Mouse (Mus musculus): ENCODE data around the gene Gcn1l1. TPM values are rescaled to one million over a fixed set of nuclear protein-coding genes. Genes with fewer than 3 reads are reported as not detected.
A peak's percentile ranks its signal among the peaks of the same experiment; 100 is the strongest.

Gene Gcn1l1
- polyA plus RNA-seq, 1 experiment from 2014 or later: 41.7 TPM

DNA sequence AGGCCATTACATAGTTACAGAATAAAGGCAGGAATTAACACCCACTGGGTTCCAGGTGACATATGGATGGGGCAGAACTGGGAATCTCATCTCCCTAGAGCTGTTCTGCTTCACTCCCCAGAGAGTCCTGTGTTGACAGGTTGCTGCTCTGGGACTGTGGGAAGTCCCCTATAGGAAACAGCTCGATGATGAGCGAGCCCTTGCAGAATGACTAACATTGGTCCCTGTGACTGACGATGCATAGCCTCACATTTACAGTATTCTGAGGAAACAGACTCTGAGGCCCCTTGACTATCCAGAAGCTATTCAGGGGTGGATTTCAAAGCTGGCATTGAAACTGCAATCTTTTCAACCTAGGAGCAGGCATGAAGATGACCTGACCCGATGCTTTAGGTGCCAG lies 64.6 kb downstream of the Gcn1l1 start:
- ATAC-seq: no peak
- no peaks in the 10 kb centered on the region for H3K9me3 ChIP-seq (replicated peaks)
- no peaks in the 10 kb centered on the region for H3K27me3 ChIP-seq
- WGBS: 90% methylated on average over 4 of the region's 4 CpGs
- no peak overlapping the region; the same call in 1 of the 2 replicates for H3K9ac ChIP-seq
- no peak overlapping the region for H3K4me2 ChIP-seq
- peaks cover 5% of the 10 kb centered on the region; the same call in 1 of the 2 replicates for H3K36me3 ChIP-seq (ENCODE audit: poor library complexity, severe bottlenecking)
- no peak overlapping the region for H3K4me3 ChIP-seq
- peaks cover 34% of the 10 kb centered on the region for H3K4me1 ChIP-seq
- no peak overlapping the region for H3K27ac ChIP-seq

DNA sequence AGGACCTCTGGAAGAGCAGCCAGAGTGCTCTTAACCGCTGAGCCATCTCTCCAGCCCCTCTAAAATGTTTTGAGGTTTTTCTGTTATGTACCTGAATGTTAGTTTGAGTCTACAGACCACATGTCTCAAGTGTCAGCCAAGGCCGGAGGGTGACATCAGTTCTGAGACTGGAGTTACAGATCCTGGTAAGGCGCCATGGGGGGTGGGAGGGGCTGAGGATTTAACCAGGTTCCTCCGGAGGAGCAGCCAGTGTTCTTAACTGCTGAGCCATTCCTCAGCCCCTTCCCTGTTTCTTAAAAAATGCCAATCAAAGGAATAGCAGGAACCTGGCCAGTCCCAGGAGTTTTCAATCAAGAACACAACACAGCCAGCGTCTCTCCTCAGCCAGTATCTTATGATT lies 65.2 kb downstream of the Gcn1l1 start:
- Histone ChIP-seq H3K9me3 (replicated peaks) (no peaks in the 10 kb centered on the region), H3K4me1 (peaks cover 39% of the 10 kb centered on the region), H3K27me3 (no peaks in the 10 kb centered on the region), H3K9ac (no peak overlapping the region; the same call in 1 of the 2 replicates), H3K27ac (no peak overlapping the region), H3K4me3 (no peak overlapping the region), H3K36me3 (ENCODE audit: poor library complexity, severe bottlenecking) (peaks cover 5% of the 10 kb centered on the region; the same call in 1 of the 2 replicates), H3K4me2 (peak overlapping the region; percentile 86)
- WGBS: 44% methylated on average over 5 of the region's 5 CpGs
- ATAC-seq: no peak

DNA sequence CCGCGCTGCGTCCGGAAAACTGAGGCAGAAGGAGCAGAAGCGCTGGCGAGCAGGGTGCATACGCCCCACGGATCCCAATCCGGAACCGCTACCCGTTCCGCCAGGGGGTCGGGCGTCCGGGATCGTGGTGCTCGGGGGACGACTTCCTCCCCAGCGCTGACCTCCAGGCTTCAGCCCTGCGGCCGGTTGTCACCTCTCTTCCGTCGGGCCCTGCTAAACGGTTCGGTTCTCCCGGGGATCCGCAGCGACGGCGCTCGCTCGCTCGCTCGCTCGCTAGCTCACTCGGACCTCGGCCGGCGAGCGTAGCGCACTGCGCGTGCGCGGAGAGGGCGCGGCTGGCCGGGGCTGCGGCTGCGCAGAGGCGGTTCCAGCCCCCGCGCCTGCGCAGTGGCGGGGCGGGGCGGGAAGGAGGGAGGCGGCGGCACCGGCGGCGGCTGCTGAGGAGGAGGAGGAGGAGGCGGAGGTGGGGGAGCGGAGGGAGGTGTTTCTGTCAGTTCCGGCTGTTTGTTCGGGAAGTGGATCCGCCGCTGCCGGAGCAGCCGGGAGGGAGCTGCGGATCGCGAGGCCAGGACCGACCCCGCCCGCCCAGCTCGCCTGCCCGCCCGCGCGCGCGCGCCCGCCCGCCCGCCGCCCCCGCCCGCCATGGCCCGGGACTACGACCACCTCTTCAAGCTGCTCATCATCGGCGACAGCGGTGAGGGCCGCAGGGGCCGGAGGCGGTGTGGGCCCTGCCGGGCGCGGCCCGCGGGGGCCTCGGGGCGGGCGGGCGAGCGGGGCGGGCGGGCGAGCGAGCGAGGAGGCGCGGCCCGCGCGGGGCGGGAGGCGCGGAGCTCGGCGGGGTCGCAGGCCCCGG lies 66.7 kb downstream of the Gcn1l1 start, which contains the start of gene Rab35:
Gene Rab35, plus strand, starts transcription at position 404 of the 853 bp plus-strand sequence.
- Histone ChIP-seq H3K4me3 (peak within 1 kb of the TSS; percentile 86), H3K9me3 (replicated peaks) (no peaks in the 10 kb centered on the region), H3K9ac (peak within 1 kb of the TSS; percentile 83), H3K4me2 (peak within 1 kb of the TSS; percentile 86), H3K27me3 (no peaks in the 10 kb centered on the region), H3K27ac (peak within 1 kb of the TSS; percentile 85), H3K36me3 (ENCODE audit: poor library complexity, severe bottlenecking) (peaks cover 5% of the 10 kb centered on the region; the same call in 1 of the 2 replicates), H3K4me1 (peaks cover 49% of the 10 kb centered on the region)
- under 1% methylated on average over 51 of the region's 125 CpGs for WGBS
- ATAC-seq: peak; percentile 88

DNA sequence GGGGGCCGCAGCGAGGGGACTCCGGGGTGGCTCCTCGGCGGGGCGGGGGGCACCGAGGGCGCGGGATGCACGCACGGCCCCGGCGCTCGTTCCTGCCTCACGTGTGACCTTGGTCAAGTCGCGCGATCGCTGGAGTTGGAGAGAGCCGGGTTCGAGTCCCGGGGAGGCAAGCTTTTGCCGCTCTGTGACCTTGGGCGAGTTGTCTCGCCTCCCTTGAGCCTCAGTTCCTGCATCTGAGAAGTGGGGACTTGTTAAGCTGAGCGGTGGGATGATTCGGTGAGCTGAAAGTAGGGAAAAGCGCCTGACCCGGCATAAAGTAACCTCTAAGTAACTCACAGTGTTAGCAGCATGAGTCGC lies 67.3 kb downstream of the Gcn1l1 start:
- H3K4me3 ChIP-seq: peak overlapping the region; percentile 86
- H3K4me1 ChIP-seq: peaks cover 49% of the 10 kb centered on the region
- ATAC-seq: peak; percentile 11; the same call in 1 of the 2 replicates
- peak overlapping the region; percentile 86 for H3K4me2 ChIP-seq
- H3K27me3 ChIP-seq: no peaks in the 10 kb centered on the region
- H3K36me3 ChIP-seq (ENCODE audit: poor library complexity, severe bottlenecking): peaks cover 5% of the 10 kb centered on the region; the same call in 1 of the 2 replicates
- H3K9me3 ChIP-seq (replicated peaks): no peaks in the 10 kb centered on the region
- WGBS: 2% methylated on average over 27 of the region's 30 CpGs
- 0 out of 2 replicates have a peak overlapping the region, but pooled peaks have one; percentile 85 for H3K27ac ChIP-seq
- peak overlapping the region; percentile 83 for H3K9ac ChIP-seq

DNA sequence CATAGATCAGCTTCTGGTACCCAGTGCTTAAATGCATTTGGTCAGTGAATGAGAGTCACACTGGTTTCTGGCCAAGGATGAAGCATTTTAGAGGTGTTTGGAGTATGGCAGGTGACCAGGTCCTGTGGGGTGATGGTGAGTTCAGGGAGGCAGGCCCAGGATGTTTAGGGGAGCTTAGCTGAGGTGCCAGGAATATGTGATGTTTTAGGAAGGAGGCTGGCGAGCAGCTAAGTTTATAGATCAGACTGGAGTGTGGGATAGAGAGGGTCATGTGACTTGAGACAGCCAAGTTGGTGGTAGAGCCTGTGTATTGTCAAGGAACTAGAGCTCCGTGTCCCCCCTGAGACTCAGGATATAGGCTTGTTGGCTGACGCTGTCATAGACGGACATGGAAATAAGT lies 68.0 kb downstream of the Gcn1l1 start:
- H3K9ac ChIP-seq: peak overlapping the region; percentile 83
- no peaks in the 10 kb centered on the region for H3K9me3 ChIP-seq (replicated peaks)
- H3K27me3 ChIP-seq: no peaks in the 10 kb centered on the region
- peak overlapping the region; percentile 86 for H3K4me2 ChIP-seq
- H3K36me3 ChIP-seq (ENCODE audit: poor library complexity, severe bottlenecking): peaks cover 7% of the 10 kb centered on the region; the same call in 1 of the 2 replicates
- 68% methylated on average over 4 of the region's 4 CpGs for WGBS
- ATAC-seq: no peak
- H3K27ac ChIP-seq: no peak overlapping the region
- peak overlapping the region; percentile 86 for H3K4me3 ChIP-seq
- H3K4me1 ChIP-seq: peaks cover 49% of the 10 kb centered on the region

DNA sequence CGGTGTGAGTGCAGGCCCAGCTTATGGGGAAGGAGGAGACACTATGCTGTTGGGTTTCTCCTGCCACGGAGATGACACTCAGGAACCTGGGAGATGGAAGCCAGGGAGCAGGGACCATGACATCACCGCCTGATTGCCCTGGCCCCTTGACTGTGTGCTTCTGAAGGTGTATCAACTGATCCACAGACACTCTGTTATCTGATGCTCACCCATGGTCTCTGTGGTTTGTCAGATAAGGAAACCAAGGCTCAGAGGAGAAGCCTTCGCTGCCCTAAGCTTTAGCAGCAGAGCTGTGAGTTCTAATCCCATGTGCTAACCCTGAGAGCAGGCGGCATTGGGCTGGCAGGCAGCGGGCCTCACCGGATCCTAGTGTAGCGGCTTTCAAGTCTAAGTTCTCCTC lies 69.0 kb downstream of the Gcn1l1 start:
- ATAC-seq: no peak

DNA sequence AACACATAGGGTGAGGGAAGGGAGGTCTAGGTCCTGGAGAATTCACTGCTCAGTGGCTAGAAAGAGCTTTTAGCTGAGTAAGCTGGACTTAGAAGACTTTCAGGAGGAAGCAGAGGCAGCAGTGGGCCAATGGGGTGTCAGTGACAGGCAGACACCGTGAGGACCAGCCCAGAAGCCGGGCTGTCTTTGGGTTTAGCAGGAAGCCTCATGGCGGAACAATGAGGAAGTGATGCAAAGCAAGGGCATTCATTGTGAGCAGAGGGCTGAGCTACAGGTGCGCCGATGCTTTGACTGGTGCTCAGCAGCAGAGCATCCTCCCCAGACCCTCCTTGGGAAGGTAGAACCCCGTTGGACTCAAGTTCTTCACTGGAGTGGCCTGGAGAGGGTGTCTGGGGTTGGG lies 70.5 kb downstream of the Gcn1l1 start:
- no peak overlapping the region for H3K27ac ChIP-seq
- WGBS: 77% methylated on average over 6 of the region's 6 CpGs
- peaks cover 32% of the 10 kb centered on the region for H3K36me3 ChIP-seq (ENCODE audit: poor library complexity, severe bottlenecking)
- ATAC-seq: no peak
- H3K4me3 ChIP-seq: no peak overlapping the region
- H3K9me3 ChIP-seq (replicated peaks): no peaks in the 10 kb centered on the region
- peaks cover 46% of the 10 kb centered on the region for H3K4me1 ChIP-seq
- H3K9ac ChIP-seq: no peak overlapping the region
- no peak overlapping the region for H3K4me2 ChIP-seq
- no peaks in the 10 kb centered on the region for H3K27me3 ChIP-seq

More for the DNA sequence above, 69.0 kb downstream of the Gcn1l1 start:
- H3K4me3 ChIP-seq: no peak overlapping the region
- no peak overlapping the region for H3K9ac ChIP-seq
- peaks cover 17% of the 10 kb centered on the region for H3K36me3 ChIP-seq (ENCODE audit: poor library complexity, severe bottlenecking)
- H3K27ac ChIP-seq: no peak overlapping the region
- 95% methylated on average over 8 of the region's 8 CpGs for WGBS
- no peaks in the 10 kb centered on the region for H3K9me3 ChIP-seq (replicated peaks)
- H3K4me1 ChIP-seq: peaks cover 49% of the 10 kb centered on the region
- H3K4me2 ChIP-seq: no peak overlapping the region
- H3K27me3 ChIP-seq: no peaks in the 10 kb centered on the region

DNA sequence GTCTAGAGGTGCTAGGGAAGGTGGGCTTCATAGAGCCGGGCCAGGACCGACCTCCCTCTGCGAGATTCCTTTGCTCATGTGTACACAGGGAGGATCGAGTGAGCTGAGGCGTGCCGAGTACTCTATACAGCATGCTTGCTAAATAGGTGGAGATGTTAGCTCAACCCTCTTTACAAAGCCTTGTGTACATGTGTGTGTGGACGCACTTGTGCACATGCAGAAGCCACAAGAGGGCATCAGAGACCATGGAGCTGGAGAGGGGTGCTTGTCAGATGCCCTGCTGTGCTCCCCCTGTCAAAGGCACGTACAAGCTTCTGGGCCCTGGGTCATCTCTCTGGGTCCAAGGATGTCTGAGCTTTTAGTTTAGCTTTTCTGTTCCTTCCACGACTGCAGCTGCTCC lies 79.1 kb downstream of the Gcn1l1 start:
- H3K9ac ChIP-seq: no peak overlapping the region
- H3K4me3 ChIP-seq: no peak overlapping the region
- peaks cover 99% of the 10 kb centered on the region for H3K36me3 ChIP-seq (ENCODE audit: poor library complexity, severe bottlenecking)
- ATAC-seq: no peak
- no peaks in the 10 kb centered on the region for H3K4me1 ChIP-seq
- no peaks in the 10 kb centered on the region for H3K27me3 ChIP-seq
- no peak overlapping the region for H3K27ac ChIP-seq
- no peaks in the 10 kb centered on the region for H3K9me3 ChIP-seq (replicated peaks)
- WGBS: 84% methylated on average over 9 of the region's 9 CpGs
- H3K4me2 ChIP-seq: no peak overlapping the region

DNA sequence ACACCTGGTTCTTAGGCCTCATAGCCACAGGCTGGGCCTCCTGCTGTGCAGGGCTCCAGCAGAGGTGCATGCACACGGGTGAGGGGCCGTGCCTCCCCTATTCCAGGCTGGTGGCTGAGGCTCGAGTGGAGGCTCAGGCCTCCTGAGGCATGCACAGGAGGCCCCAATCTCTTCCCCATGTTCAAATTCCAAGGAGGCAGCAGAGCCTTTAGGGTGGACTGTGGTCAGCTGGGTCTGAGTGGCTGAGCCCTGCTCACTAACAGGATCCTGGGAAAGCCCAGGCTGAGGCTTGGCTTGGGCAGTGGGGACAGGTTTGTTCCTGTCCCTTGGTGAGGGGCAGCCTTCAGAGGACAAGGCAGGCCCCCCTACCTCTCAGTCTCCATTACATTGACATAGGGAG lies 83.8 kb downstream of the Gcn1l1 start:
- H3K4me3 ChIP-seq: no peak overlapping the region
- H3K4me1 ChIP-seq: peaks cover 18% of the 10 kb centered on the region
- ATAC-seq: no peak
- no peak overlapping the region for H3K9ac ChIP-seq
- WGBS: 51% methylated on average over 3 of the region's 3 CpGs
- no peaks in the 10 kb centered on the region for H3K27me3 ChIP-seq
- H3K4me2 ChIP-seq: no peak overlapping the region
- H3K9me3 ChIP-seq (replicated peaks): no peaks in the 10 kb centered on the region
- H3K36me3 ChIP-seq (ENCODE audit: poor library complexity, severe bottlenecking): peaks cover 55% of the 10 kb centered on the region
- H3K27ac ChIP-seq: no peak overlapping the region

DNA sequence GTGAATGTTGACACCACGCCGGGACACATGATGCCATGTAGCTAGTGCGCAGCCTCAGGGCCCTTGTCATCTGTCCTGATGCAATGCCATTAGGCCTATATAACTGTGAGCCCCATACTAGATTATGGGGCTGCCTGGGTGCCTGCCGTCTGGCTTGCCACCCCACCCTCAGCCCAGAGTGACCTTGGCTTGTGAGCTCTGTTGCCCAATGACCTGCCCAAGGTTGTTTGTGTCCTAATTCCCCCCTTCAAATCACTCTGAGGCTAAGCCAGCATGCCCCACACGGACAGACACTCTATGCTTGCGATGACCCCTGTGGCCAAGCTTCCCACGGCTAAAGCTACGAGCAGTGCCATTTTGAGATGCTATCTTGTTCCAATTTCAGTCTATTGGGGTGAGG lies 84.6 kb downstream of the Gcn1l1 start:
- H3K4me1 ChIP-seq: peaks cover 18% of the 10 kb centered on the region
- H3K27ac ChIP-seq: no peak overlapping the region
- no peak overlapping the region for H3K4me2 ChIP-seq
- no peak overlapping the region for H3K4me3 ChIP-seq
- ATAC-seq: no peak
- H3K36me3 ChIP-seq (ENCODE audit: poor library complexity, severe bottlenecking): peaks cover 46% of the 10 kb centered on the region
- no peak overlapping the region for H3K9ac ChIP-seq
- no peaks in the 10 kb centered on the region for H3K27me3 ChIP-seq
- 91% methylated on average over 8 of the region's 8 CpGs for WGBS
- H3K9me3 ChIP-seq (replicated peaks): no peaks in the 10 kb centered on the region

DNA sequence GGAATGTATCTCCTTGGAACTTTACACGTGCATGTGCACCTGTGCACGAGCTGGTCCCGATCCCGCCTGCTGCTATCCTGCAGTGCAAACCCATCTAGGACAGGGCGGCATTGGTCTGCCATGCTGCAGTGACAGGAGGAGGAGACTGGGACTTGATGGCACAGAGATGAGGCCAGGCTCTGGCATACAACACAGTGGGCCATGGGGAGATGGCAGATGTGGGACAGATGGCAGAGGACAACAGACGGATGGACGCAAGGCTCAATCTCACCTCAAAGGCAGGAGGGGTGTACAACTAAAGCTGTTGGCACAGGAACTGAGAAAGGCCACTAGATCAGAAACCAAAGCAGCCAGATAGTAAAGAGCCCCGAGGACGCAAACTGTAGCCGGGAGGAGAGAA lies 85.8 kb downstream of the Gcn1l1 start:
- no peaks in the 10 kb centered on the region for H3K9me3 ChIP-seq (replicated peaks)
- no peak overlapping the region for H3K27ac ChIP-seq
- peaks cover 18% of the 10 kb centered on the region for H3K4me1 ChIP-seq
- no peak for ATAC-seq
- H3K36me3 ChIP-seq (ENCODE audit: poor library complexity, severe bottlenecking): peaks cover 35% of the 10 kb centered on the region
- H3K4me2 ChIP-seq: no peak overlapping the region
- no peak overlapping the region for H3K4me3 ChIP-seq
- H3K27me3 ChIP-seq: no peaks in the 10 kb centered on the region
- 88% methylated on average over 10 of the region's 10 CpGs for WGBS
- no peak overlapping the region; the same call in 1 of the 2 replicates for H3K9ac ChIP-seq

DNA sequence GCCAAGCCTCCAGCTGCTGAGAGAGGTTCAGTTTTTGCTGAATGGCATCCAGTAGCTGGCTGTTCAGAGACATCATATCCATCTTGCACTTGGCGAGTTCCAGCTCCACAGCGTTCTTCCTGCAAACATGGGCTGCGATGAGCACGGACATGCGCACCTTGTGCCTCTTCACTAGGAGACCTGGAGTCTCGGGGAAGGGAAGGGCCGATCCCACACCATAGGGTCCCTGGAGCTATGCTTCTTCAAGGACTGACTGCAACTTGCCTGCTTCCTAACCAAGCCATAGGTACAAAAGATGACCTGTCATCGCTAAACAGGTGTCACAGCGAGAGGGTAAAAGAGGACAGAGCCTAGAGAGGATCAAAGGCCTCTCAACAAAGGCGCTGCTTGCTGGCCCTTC lies 86.8 kb downstream of the Gcn1l1 start:
- H3K4me2 ChIP-seq: peak overlapping the region; percentile 67
- H3K4me1 ChIP-seq: peaks cover 18% of the 10 kb centered on the region
- WGBS: 89% methylated on average over 10 of the region's 10 CpGs
- H3K9me3 ChIP-seq (replicated peaks): no peaks in the 10 kb centered on the region
- no peak for ATAC-seq
- H3K27ac ChIP-seq: no peak overlapping the region
- H3K4me3 ChIP-seq: no peak overlapping the region
- no peaks in the 10 kb centered on the region for H3K27me3 ChIP-seq
- peaks cover 26% of the 10 kb centered on the region for H3K36me3 ChIP-seq (ENCODE audit: poor library complexity, severe bottlenecking)
- H3K9ac ChIP-seq: no peak overlapping the region

Data from forebrain, embryonic 13.5 days (tissue).